Mouse (Mus musculus) stomach, postnatal 0 days (tissue): Measurements from ENCODE around the gene Naaladl2.

Source experiments
- CTCF ChIP-seq: IDR thresholded peaks from 2 replicates; pipeline ENCODE4 v1.5.1; 2016; ENCODE audit warnings: antibody characterized with exemption, low read depth, mild to moderate bottlenecking, moderate library complexity
- EP300 ChIP-seq: optimal IDR thresholded peaks from 2 replicates; pipeline ENCODE3; 2016; ENCODE audit warnings: antibody characterized with exemption

DNA sequence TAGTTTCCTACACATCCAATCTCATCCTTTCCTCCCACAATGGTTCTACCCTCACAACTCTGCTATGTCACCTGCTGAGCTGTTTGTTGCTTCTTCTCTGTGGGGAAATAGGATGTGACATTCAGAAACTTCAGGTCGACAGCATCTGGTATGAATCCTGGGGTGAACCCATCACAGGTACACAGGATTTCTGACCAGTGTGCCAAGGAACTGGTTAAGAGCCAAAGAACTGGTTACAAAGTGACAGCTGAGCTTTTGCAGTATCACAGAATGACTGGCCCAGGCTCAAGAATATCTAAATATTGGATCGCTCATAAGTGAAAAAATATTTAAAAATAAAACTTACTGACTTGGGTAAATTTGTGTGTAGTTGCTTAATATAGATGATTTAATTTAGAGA is 548.6 kb downstream of the Naaladl2 start:
- no peak for TF ChIP-seq EP300
- TF ChIP-seq CTCF, result no peak
